Mouse (Mus musculus) hindbrain, embryonic 16.5 days (tissue): ENCODE results near the gene Dlk2. TPM values are rescaled to one million over a fixed set of nuclear protein-coding genes. Genes with fewer than 3 reads are reported as not detected.

Source experiments
- ATAC-seq: fragments of 200-750 bp; cut with Nextera tagmentation; 2 replicates; pipeline ENCODE4 v1.8.0; 2017; ENCODE audit warnings: moderate TSS enrichment, moderate library complexity
- H3K27ac ChIP-seq: fragments of 300-500 bp; sonication (generic); 2 replicates; pipeline ENCODE4 v1.5.1; 2014; ENCODE audit warnings: low read depth, mild to moderate bottlenecking, control low read depth, low read length, moderate library complexity
- H3K27me3 ChIP-seq: fragments of 300-500 bp; sonication (generic); replicated peaks from 2 replicates; pipeline ENCODE4 v1.6.1; 2014; ENCODE audit warnings: low read length; ENCODE audit not compliant: control insufficient read depth, insufficient read depth
- H3K36me3 ChIP-seq: fragments of 300-500 bp; sonication (generic); 2 replicates; pipeline ENCODE4 v1.6.1; 2014; ENCODE audit warnings: mild to moderate bottlenecking, low read length, moderate library complexity, mixed read lengths; ENCODE audit not compliant: control insufficient read depth, insufficient read depth
- H3K4me1 ChIP-seq: fragments of 300-500 bp; sonication (generic); 2 replicates; pipeline ENCODE4 v1.6.1; 2014; ENCODE audit warnings: low read depth, low read length; ENCODE audit not compliant: control insufficient read depth, insufficient read depth
- H3K4me2 ChIP-seq: fragments of 300-500 bp; sonication (generic); 2 replicates; pipeline ENCODE4 v1.6.1; 2014; ENCODE audit warnings: mild to moderate bottlenecking, low read length, control low read depth, moderate library complexity
- H3K4me3 ChIP-seq: fragments of 300-500 bp; sonication (generic); 2 replicates; pipeline ENCODE4 v1.5.1; 2014; ENCODE audit warnings: mild to moderate bottlenecking, low read length, control low read depth, moderate library complexity
- H3K9ac ChIP-seq: fragments of 300-500 bp; sonication (generic); 2 replicates; pipeline ENCODE4 v1.6.1; 2014; ENCODE audit warnings: low read depth, mild to moderate bottlenecking, control low read depth, low read length, moderate library complexity
- H3K9me3 ChIP-seq: fragments of 300-500 bp; sonication (generic); 2 replicates; pipeline ENCODE4 v1.6.1; 2014; ENCODE audit warnings: mild to moderate bottlenecking, low read length, moderate library complexity; ENCODE audit not compliant: control insufficient read depth
- WGBS: fragments of 180-500 bp; shearing (Covaris S2); extraction: QIAGEN DNeasy Blood & Tissue Kit; methylation state at CpG from one replicate; pipeline ENCODE4 v1.1.7; 2014; 5-methylcytosine and 5-hydroxymethylcytosine counted together
- polyA plus RNA-seq: library from polyadenylated mRNA; unstranded; fragments of >200 nt; fragmentation: Nextera tagmentation; extraction: Ambion mirVana; gene quantifications from 2 replicates; pipeline ENCODE4 v1.2.1, GENCODE M21; 2015

Gene Dlk2
- polyA plus RNA-seq, 1 experiment from 2014 or later = 26.8 TPM

DNA sequence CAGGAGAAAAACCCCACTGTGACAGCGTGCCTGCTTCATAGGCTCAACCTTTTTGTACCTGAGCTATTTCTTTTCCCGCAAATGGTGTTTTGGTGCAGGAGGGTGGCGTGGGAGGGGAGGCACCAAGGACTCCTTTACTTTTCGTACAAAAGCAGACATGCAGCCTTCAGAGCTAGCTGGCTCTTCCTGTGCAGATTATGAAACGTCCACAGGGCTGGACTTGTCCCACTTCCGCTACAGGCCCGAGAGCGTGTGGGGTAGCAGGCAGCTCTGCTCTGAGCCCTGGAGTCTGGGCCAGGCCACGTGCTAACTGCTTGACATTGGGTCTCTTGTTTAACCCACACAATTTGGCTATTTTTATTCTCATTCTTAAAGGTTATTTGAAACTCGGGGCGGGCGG is 4.7 kb downstream of the Dlk2 start:
- no peak overlapping the region for H3K4me2 ChIP-seq
- H3K4me1 ChIP-seq = peaks cover 7% of the 10 kb centered on the region
- peaks cover 14% of the 10 kb centered on the region for H3K36me3 ChIP-seq
- no peak for ATAC-seq
- 80% methylated on average over 12 of the region's 12 CpGs for WGBS
- H3K27ac ChIP-seq = no peak overlapping the region
- no peaks in the 10 kb centered on the region for H3K9me3 ChIP-seq
- no peak overlapping the region for H3K4me3 ChIP-seq
- H3K27me3 ChIP-seq = no peaks in the 10 kb centered on the region
- H3K9ac ChIP-seq = no peak overlapping the region

DNA sequence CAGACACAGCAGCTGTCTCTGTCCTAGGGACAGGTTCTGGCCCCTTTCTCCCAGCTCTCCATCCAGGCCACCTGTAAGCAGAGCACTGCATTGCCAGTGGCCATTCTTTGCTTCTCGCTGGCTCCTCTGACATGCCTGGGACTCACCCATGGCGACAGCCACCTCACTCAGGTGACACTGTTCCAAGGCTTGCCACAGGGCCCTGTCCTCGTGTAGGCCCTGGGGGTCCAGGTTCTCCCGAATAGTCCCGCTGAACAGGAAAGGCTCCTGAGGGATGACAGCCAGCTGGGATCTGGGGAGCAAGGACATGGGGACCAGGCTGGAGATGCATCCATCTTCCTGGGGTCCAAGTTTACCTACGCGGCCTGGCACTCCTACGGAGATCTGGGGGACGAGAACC is 7.0 kb downstream of the Dlk2 start:
- H3K4me2 ChIP-seq = no peak overlapping the region
- no peaks in the 10 kb centered on the region for H3K9me3 ChIP-seq
- peaks cover 2% of the 10 kb centered on the region; the same call in 1 of the 2 replicates for H3K4me1 ChIP-seq
- WGBS = 91% methylated on average over 9 of the region's 9 CpGs
- no peak for ATAC-seq
- H3K4me3 ChIP-seq = no peak overlapping the region
- H3K36me3 ChIP-seq = peaks cover 14% of the 10 kb centered on the region
- no peak overlapping the region for H3K27ac ChIP-seq
- no peaks in the 10 kb centered on the region for H3K27me3 ChIP-seq
- no peak overlapping the region for H3K9ac ChIP-seq

DNA sequence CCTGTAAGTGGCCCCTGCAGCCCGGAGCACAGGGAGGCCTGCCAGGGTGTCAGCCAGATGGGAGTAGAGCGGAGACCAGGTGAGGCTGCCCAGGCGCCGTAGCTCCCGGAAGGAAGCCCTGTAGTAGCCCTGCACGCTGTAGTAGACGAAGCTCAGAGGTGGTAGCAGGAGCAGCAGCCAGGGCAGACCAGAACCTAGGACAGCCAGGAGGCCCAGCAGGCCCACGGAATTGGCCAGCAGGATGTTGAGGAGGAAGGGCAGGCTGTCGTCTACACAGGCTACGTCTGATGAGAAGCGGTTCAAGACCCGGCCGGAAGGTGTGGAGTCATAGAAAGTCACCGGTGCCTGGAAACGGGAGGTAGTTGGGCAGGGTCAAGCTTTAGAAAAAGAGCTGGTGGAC is 9.7 kb downstream of the Dlk2 start:
- 94% methylated on average over 15 of the region's 15 CpGs for WGBS
- Histone ChIP-seq H3K36me3 (peaks cover 12% of the 10 kb centered on the region), H3K4me1 (no peaks in the 10 kb centered on the region), H3K4me3 (no peak overlapping the region), H3K4me2 (no peak overlapping the region), H3K9ac (no peak overlapping the region), H3K27ac (no peak overlapping the region), H3K9me3 (no peaks in the 10 kb centered on the region), H3K27me3 (no peaks in the 10 kb centered on the region)
- ATAC-seq = no peak

DNA sequence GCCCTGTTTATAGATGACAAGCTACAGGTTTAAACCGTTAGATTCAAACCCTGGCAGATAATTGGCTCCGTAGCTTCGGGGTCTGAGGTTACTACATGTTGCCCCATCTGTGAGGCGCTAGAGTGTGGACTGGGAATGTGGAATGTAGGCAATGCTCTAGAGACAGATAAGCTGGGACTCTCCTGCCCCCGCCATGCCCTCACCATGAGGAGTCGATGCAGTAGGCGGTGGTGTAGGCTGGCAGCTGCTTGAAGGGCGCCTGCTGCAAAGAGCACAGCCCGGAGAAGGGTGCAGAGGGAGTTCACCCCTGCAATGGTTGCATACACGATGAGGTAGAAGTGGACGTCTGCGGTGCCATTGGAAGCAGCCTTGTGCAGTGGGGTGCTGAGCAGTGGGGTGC is 12.6 kb downstream of the Dlk2 start:
- no peak overlapping the region for H3K27ac ChIP-seq
- H3K4me3 ChIP-seq = no peak overlapping the region
- H3K9ac ChIP-seq = no peak overlapping the region
- WGBS = 85% methylated on average over 12 of the region's 12 CpGs
- H3K9me3 ChIP-seq = no peaks in the 10 kb centered on the region
- ATAC-seq = no peak
- H3K4me2 ChIP-seq = no peak overlapping the region
- H3K36me3 ChIP-seq = peaks cover 3% of the 10 kb centered on the region; the same call in 1 of the 2 replicates
- no peaks in the 10 kb centered on the region for H3K4me1 ChIP-seq
- no peaks in the 10 kb centered on the region for H3K27me3 ChIP-seq

DNA sequence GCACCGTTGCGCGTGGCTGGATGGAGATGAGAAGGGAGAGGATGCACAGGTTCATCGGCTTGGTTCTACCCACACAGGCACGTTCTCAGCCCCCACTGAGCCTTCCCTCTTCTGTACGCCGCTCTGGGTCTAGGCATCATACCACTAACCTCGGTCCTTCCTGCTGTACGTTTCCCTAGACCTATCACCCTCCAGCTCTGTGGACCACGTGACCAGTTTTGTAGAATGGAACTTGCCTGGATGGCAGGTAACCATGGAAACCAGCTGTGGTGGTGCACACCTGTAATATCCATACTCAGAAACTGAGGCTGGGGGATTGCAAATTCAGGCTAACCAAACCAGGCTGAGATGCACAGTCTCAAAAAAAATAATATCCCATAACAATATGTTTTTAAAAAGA is 13.3 kb downstream of the Dlk2 start:
- H3K36me3 ChIP-seq = peaks cover 3% of the 10 kb centered on the region; the same call in 1 of the 2 replicates
- H3K4me1 ChIP-seq = no peaks in the 10 kb centered on the region
- H3K9me3 ChIP-seq = no peaks in the 10 kb centered on the region
- H3K27ac ChIP-seq = no peak overlapping the region
- no peak overlapping the region for H3K4me2 ChIP-seq
- 0 out of 2 replicates have a peak, but pooled peaks have one; percentile 14 for ATAC-seq
- H3K27me3 ChIP-seq = no peaks in the 10 kb centered on the region
- H3K4me3 ChIP-seq = no peak overlapping the region
- H3K9ac ChIP-seq = no peak overlapping the region
- WGBS = 88% methylated on average over 10 of the region's 10 CpGs

DNA sequence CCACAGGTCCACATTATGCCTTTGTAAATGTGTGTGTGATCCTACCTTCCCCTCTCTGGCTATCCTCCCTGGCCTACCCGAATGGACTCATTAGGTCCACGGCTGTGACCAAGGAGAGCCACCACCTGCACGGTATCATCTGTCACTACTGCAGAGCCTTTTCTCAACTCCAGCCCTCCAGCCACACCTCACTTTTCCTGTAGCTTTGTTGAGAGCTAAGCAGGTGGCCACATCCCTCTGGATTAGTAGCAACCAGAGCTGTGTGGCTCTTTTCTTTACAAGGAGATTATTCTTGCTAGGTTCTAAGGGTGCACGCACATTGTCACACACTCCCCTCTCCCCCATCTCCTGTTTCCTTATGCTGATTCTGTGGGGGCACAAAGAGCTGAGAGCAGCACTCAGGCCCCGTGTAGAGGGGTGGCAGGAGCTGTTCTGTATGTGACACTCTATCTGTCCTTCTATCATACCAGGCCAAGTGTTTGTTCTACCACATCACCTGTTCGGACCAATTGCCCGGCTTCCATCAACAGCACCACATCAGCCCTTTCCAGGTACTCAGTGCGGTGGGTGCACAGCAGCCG is 16.0 kb downstream of the Dlk2 start:
- Histone ChIP-seq H3K27me3 (no peaks in the 10 kb centered on the region), H3K27ac (no peak overlapping the region), H3K4me1 (no peaks in the 10 kb centered on the region), H3K36me3 (no peaks in the 10 kb centered on the region; the same call in 1 of the 2 replicates), H3K4me2 (no peak overlapping the region), H3K9me3 (no peaks in the 10 kb centered on the region), H3K4me3 (no peak overlapping the region), H3K9ac (no peak overlapping the region)
- ATAC-seq = no peak
- WGBS = 93% methylated on average over 9 of the region's 9 CpGs

DNA sequence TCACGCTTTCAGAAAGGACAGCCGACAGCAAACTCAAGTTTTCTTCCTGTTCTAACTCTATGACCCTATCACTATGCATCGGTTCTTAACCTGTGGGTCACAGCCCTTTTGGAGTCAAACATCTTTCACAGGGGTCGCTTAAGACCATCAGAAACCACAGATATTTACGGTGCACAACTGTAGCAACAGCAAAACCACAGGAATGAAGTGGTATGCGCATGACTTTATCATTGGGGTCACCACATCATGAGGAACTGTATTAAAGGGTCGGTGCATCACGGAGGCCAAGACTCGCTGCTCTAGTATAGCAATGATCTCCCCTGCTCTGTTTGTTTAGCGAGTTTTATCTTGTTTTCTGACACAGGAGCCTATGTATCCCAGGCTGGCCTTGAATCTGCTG is 18.6 kb downstream of the Dlk2 start:
- H3K4me2 ChIP-seq = no peak overlapping the region
- no peak for ATAC-seq

DNA sequence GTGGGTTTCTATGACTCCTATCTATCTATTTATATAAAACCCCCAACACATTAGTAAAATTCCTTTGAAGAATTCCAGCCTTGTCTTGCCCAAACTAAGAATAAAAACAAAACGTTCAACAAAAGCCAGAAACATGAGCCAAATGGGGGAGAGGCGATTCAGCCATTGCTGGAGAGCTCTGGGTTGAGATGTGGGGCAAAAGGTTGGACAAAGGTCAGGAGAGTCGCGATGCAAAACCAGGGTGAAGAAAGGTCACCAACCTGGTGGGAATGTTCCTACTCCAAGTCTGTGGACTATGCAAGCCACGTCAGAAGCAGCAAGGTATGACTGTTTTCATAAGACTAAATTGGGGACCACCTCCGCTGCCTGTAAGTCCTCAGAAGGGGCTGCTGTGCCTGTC is 23.3 kb downstream of the Dlk2 start:
- H3K4me3 ChIP-seq = no peak overlapping the region
- H3K36me3 ChIP-seq = peaks cover 6% of the 10 kb centered on the region
- H3K27me3 ChIP-seq = no peaks in the 10 kb centered on the region
- no peaks in the 10 kb centered on the region for H3K4me1 ChIP-seq
- no peak overlapping the region for H3K4me2 ChIP-seq
- H3K27ac ChIP-seq = no peak overlapping the region
- no peak for ATAC-seq
- 78% methylated on average over 6 of the region's 6 CpGs for WGBS
- no peak overlapping the region for H3K9ac ChIP-seq
- H3K9me3 ChIP-seq = no peaks in the 10 kb centered on the region

More for the DNA sequence above, 18.6 kb downstream of the Dlk2 start:
- no peak overlapping the region for H3K27ac ChIP-seq
- H3K4me3 ChIP-seq = no peak overlapping the region
- 89% methylated on average over 10 of the region's 10 CpGs for WGBS
- no peaks in the 10 kb centered on the region for H3K9me3 ChIP-seq
- no peak overlapping the region for H3K9ac ChIP-seq
- H3K27me3 ChIP-seq = no peaks in the 10 kb centered on the region
- no peaks in the 10 kb centered on the region; the same call in 1 of the 2 replicates for H3K36me3 ChIP-seq
- H3K4me1 ChIP-seq = no peaks in the 10 kb centered on the region

DNA sequence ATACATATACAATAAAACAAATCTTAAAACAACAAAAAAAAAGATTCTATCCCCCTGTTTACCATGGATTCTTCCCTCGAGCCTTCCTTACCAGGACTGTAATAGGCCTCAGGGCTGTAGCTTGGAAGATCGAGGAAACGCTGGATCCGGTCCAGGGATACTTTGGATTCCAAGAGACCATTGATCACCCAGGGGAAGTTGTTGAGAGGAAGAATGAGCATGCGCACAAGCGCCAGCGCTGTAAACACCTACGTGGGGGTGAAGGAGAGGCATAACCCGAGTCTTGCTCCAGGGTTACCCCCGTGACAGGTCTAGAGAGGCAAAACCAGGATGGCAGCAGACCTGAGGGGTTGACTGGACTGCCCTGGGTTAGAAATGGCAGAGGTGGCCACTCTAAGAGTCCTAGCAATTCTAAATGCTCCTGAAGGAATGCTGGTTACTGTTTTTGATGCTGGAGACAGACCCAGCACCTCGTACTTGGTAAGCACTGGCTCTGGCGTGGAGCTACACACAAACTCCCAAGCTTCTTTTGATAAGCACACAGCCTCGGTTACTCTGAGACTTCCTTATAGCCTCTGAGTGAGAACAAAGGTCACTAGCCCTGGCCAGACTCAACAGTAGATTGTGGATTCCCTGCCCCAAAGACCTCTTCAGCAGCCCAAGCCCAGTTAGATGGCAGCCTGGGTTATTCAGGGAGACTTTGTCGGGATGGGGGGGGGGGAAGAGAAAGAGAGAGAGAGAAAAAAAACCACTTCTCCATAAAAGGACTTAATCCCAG is 25.0 kb downstream of the Dlk2 start:
- Histone ChIP-seq H3K9me3 (no peaks in the 10 kb centered on the region), H3K27ac (no peak overlapping the region), H3K36me3 (peaks cover 6% of the 10 kb centered on the region), H3K9ac (no peak overlapping the region), H3K4me1 (peaks cover 5% of the 10 kb centered on the region), H3K4me2 (no peak overlapping the region), H3K4me3 (no peak overlapping the region), H3K27me3 (no peaks in the 10 kb centered on the region)
- no peak for ATAC-seq
- WGBS = 88% methylated on average over 14 of the region's 14 CpGs
